In the genomic region with DNA sequence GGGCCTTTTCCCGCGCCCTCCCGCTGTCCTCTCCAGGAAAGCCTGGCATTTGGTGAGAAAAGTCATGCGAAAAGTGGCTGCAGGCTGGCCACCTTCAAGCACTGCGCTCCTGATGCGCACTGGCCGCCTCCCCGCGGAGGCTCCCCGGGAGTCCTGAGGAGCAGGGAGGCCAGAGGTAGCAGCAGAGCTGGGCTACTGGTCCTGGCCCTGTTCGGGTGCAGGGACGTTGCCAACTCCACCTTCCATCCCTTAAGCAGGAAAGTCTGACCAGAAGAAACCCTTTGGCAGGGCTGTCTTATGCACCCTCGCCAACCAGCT, we compare ENCODE assay signal across 8 mouse cellular contexts. TPM values are rescaled to one million over a fixed set of nuclear protein-coding genes. Genes with fewer than 3 reads are reported as not detected.
DNase-seq lines count a peak whose midpoint lies in the region; ATAC-seq and TF ChIP-seq lines count a peak whose summit lies in the region.

No protein-coding gene starts in this region.

- DNase-seq in kidney, adult 2 months, result peak; percentile 3
- DNase-seq in kidney, adult 8-10 months, result no peak
- peak; percentile 20 to 45 for DNase-seq in layer of hippocampus, postnatal 36 days
- no peak for DNase-seq in left cerebral cortex, adult 8-10 months (ENCODE audit: low spot score in 2 of 2)

- H3K9ac ChIP-seq in embryonic facial prominence, embryonic 15.5 days, result 0 out of 2 replicates have a peak overlapping the region, but pooled peaks have one; percentile 9

- peak; percentile 27; the same call in 1 of the 2 replicates for ATAC-seq in cerebellum, adult (ENCODE audit: insufficient number of reproducible peaks, low FRiP score, low TSS enrichment)
- no peak for ATAC-seq in embryonic facial prominence, embryonic 15.5 days (ENCODE audit: insufficient number of reproducible peaks, low FRiP score, low TSS enrichment, low read depth)
- no peak for ATAC-seq in activated CD4-positive, CD25-positive, alpha-beta regulatory T cell, adult 4 months

- TF ChIP-seq POLR2A in kidney, adult 2 months (IDR thresholded peaks at IDR 0.05; ENCODE audit: low read depth, low read length), result no peak
- no peak for TF ChIP-seq POLR2A in small intestine, adult 2 months (IDR thresholded peaks at IDR 0.05; ENCODE audit: low read depth, low read length)

- no peaks in the 10 kb centered on the region for H3K36me3 ChIP-seq in kidney, adult 2 months (ENCODE audit: control insufficient read depth, insufficient read depth, low read length)
- no peaks in the 10 kb centered on the region for H3K36me3 ChIP-seq in embryonic facial prominence, embryonic 15.5 days
- H3K36me3 ChIP-seq in small intestine, adult 2 months (ENCODE audit: control insufficient read depth, insufficient read depth, low read length), result no peaks in the 10 kb centered on the region

- H3K27me3 ChIP-seq in kidney, adult 2 months (replicated peaks; ENCODE audit: control insufficient read depth, insufficient read depth, low read length), result no peaks in the 10 kb centered on the region
- H3K27me3 ChIP-seq in embryonic facial prominence, embryonic 15.5 days, result peaks cover 33% of the 10 kb centered on the region
- peaks cover 18% of the 10 kb centered on the region for H3K27me3 ChIP-seq in small intestine, adult 2 months (ENCODE audit: control insufficient read depth, insufficient read depth, low read length)

- WGBS in kidney, adult 2 months, result 6% methylated on average over 13 of the region's 13 CpGs
- WGBS in embryonic facial prominence, embryonic 15.5 days, result 7% methylated on average over 13 of the region's 13 CpGs
- 10% methylated on average over 13 of the region's 13 CpGs for WGBS in small intestine, adult 2 months

- no peak overlapping the region for H3K27ac ChIP-seq in kidney, adult 2 months (ENCODE audit: insufficient read depth, low read depth, low read length)
- no peak overlapping the region for H3K27ac ChIP-seq in embryonic facial prominence, embryonic 15.5 days (replicated peaks)
- H3K27ac ChIP-seq in small intestine, adult 2 months (ENCODE audit: insufficient read depth, low read depth, low read length), result no peak overlapping the region

- H3K4me3 ChIP-seq in kidney, adult 2 months (ENCODE audit: insufficient read depth, low read depth, low read length), result no peak overlapping the region
- H3K4me3 ChIP-seq in embryonic facial prominence, embryonic 15.5 days (replicated peaks), result peak overlapping the region; percentile 51
- peak overlapping the region; percentile 51 for H3K4me3 ChIP-seq in small intestine, adult 2 months (ENCODE audit: low read depth, low read length)

- TF ChIP-seq CTCF in kidney, adult 2 months (conservative IDR thresholded peaks at IDR 0.05; ENCODE audit: insufficient read depth, insufficient read length, low read depth, low read length), result no peak
- TF ChIP-seq CTCF in small intestine, adult 2 months (IDR thresholded peaks at IDR 0.05; ENCODE audit: extremely low read depth, insufficient read length, insufficient replicate concordance, low read depth, low read length), result no peak

- no peaks in the 10 kb centered on the region for H3K4me1 ChIP-seq in kidney, adult 2 months (ENCODE audit: control insufficient read depth, insufficient read depth, low read length)
- peaks cover 10% of the 10 kb centered on the region for H3K4me1 ChIP-seq in embryonic facial prominence, embryonic 15.5 days
- peaks cover 6% of the 10 kb centered on the region; the same call in 1 of the 2 replicates for H3K4me1 ChIP-seq in small intestine, adult 2 months (ENCODE audit: control insufficient read depth, insufficient read depth, insufficient read length, low read length)

- peak overlapping the region; percentile 93 for H3K4me2 ChIP-seq in embryonic facial prominence, embryonic 15.5 days (replicated peaks)

- no peaks in the 10 kb centered on the region for H3K9me3 ChIP-seq in embryonic facial prominence, embryonic 15.5 days (replicated peaks)

RNA-seq across cellular contexts. Expression of a gene that starts 0.7 kb away (rescaled TPM):
- polyA plus RNA-seq in kidney, adult 2 months (2012; rRNA removed), result 0.52 and 0.60 TPM in 2 replicates
- polyA plus RNA-seq in embryonic facial prominence, embryonic 15.5 days (2015; fragmentation: Nextera tagmentation; extraction: Ambion mirVana), result 1.7 and 2.0 TPM in 2 replicates
- total RNA-seq in layer of hippocampus, postnatal 36 days (2021), result 10 to 100 TPM; 37.4 to 39.1 TPM
- polyA plus RNA-seq in small intestine, adult 2 months (2012; rRNA removed), result 0.08 and 0.14 TPM in 2 replicates
- 10 to 100 TPM; 61.1 to 73.6 (median 64.3) TPM for total RNA-seq in left cerebral cortex, adult 8-10 months (2022)
- under 1 TPM in 1 of 2 experiments, not detected in 1; 0.19 TPM for polyA plus RNA-seq in activated CD4-positive, CD25-positive, alpha-beta regulatory T cell, adult 4 months (2017; shearing (Covaris generic))

RNA-seq across cellular contexts. Expression of a gene that starts 53.4 kb away (rescaled TPM):
- 31.1 and 41.2 TPM in 2 replicates for polyA plus RNA-seq in kidney, adult 2 months (2012; rRNA removed)
- 31.1 and 32.5 TPM in 2 replicates for polyA plus RNA-seq in embryonic facial prominence, embryonic 15.5 days (2015; fragmentation: Nextera tagmentation; extraction: Ambion mirVana)
- 10 to 100 TPM; 46.1 to 52.7 TPM for total RNA-seq in layer of hippocampus, postnatal 36 days (2021)
- polyA plus RNA-seq in small intestine, adult 2 months (2012; rRNA removed), result 19.9 and 38.0 TPM in 2 replicates
- 10 to 100 TPM; 33.0 to 37.9 (median 34.3) TPM for total RNA-seq in left cerebral cortex, adult 8-10 months (2022)
- 10 to 100 TPM; 16.0 to 17.8 TPM for polyA plus RNA-seq in activated CD4-positive, CD25-positive, alpha-beta regulatory T cell, adult 4 months (2017; shearing (Covaris generic))

Comparison
In these comparisons a context has a peak if more than half of its experiments do, and no peak if none do; other contexts are left out.
1. DNase-seq: peak in kidney, adult 2 months (single experiment) and layer of hippocampus, postnatal 36 days (2 of 2); none in kidney, adult 8-10 months (0 of 2) and left cerebral cortex, adult 8-10 months (0 of 2).